Mouse (Mus musculus) CH12.LX (cell line): ENCODE measurements around the gene Sae1.
A peak's percentile ranks its signal among the peaks of the same experiment; 100 is the strongest.

ENCODE experiments used
- CTCF ChIP-seq, 2 experiments: IDR thresholded peaks in 1 of 2; conservative IDR thresholded peaks in 1 of 2; 2 replicates each; pipeline ENCODE4 v1.5.1; 2011 to 2012; ENCODE audit warnings: low read depth in 2 of 2, low read length in 2 of 2, improper control_type of control experiment in 1 of 2, inconsistent platforms in 1 of 2, mild to moderate bottlenecking in 1 of 2, moderate library complexity in 1 of 2
- E2F4 ChIP-seq: IDR thresholded peaks from 2 replicates; pipeline ENCODE4 v1.6.1; 2011; ENCODE audit warnings: low read depth, low read length, improper control_type of control experiment; ENCODE audit not compliant: insufficient replicate concordance
- ZMIZ1 ChIP-seq: IDR thresholded peaks from 2 replicates; pipeline ENCODE4 v1.6.1; 2012; ENCODE audit warnings: low read depth, mild to moderate bottlenecking, inconsistent platforms, low read length, improper control_type of control experiment

- TF ChIP-seq CTCF (conservative IDR thresholded peaks at IDR 0.05 in 1 of 2, IDR thresholded peaks at IDR 0.05 in 1 of 2; ENCODE audit: low read depth in 2 of 2, low read length in 2 of 2) (peak; percentile 48 to 94; a peak in 3 of 4 replicates), ZMIZ1 (no peak), E2F4 (0 out of 2 replicates have a peak, but pooled peaks have one; percentile 33)
Measured at GRCm38 (mm10) chr7:16395944-16396343, 8.3 kb upstream of the Sae1 start.
